Mouse (Mus musculus): ENCODE measurements around the gene Cep170.

DNA sequence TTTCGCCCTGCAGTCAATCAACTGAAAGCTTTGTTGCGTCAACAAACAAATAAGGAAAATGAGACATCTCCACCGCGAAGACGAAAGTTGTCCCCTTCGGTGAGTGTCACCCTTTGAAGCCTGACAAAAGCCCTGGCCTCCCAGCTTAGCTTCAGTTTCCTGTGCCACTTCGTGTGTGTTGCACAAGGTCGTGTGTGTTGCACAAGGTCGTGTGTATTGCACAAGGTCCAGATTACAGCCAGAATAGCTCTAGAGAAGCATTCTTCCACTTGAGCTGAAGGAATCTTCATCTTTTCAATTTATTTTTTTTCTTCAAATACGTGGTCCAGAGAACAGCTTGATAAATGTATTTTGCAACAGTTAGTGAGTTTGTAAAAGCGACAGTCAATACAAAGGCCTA lies 12.3 kb upstream of the Cep170 start:
- TF ChIP-seq CTCF (IDR thresholded peaks at IDR 0.05; ENCODE audit: extremely low read depth, insufficient read depth, low read length): no peak
- no peak for TF ChIP-seq POLR2A (IDR thresholded peaks at IDR 0.05; ENCODE audit: extremely low read depth, insufficient read depth, low read length)

Data from cortical plate, adult 2 months (tissue).